Mouse (Mus musculus) heart, postnatal 10 days (tissue): Measurements from ENCODE around the gene Itpkb. TPM values are rescaled to one million over a fixed set of nuclear protein-coding genes. Genes with fewer than 3 reads are reported as not detected.

Experiments used
- DNase-seq, 2 experiments: peaks; one replicate each; pipeline ENCODE4 v3.0.0; 2021
- intact Hi-C: fragments of 180-260 bp; cut with DNase I; formaldehyde crosslinking; loops from one replicate; pipeline ENCODE4 v1.15.1; 2025
- total RNA-seq, 2 experiments: library from RNA; stranded (reverse); gene quantifications; 2 replicates each; pipeline ENCODE4 v1.2.3; 2021

Gene Itpkb
- total RNA-seq, 2 experiments from 2014 or later, result 81.4 to 93.6 TPM

DNA sequence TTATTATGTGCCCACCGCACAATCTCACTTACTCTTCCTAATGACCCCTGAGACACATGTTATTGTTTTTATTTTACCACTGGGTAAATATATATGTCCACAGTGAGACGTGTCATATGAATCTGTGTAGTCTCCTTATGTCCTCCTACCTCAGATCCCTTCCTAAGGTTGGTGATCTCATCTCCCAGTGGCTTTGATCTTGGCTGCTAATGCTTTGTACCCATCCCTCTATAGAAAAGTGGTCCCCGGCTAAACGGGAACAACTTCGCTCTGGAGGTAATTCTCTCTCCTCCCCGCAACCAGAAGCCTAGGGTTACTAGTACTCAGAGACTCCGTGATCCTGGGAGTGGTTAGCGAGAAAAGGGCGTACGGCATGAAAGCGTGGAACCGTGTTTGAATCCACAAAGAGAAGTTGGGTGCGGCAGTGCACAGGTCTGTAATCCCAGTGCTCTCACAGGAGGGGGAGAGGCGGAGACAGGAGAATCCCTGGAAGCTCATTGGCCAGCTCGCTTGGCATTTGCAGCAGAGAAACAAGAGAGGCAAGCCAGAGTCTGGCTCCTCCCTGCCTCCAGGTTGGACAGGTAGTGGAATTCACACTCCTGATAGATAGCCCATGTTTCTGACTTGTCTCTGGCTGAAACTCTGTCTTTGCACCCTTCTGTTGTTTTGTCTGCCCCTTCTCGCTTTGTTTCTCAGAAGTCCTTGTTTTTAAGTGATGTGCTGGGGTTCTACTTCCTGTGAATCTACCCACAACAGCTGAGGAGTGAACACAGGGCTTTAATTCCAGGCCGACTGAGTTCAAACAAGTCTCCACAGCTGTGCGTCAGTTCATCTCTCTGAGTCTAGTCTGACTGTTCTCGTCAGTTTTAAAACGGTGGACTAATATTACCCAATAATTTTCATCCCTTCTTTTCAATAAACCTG is 16.5 kb upstream of the Itpkb start:
- no peak for DNase-seq
- intact Hi-C loops, result loop anchor here (2.0 kb wide), 1 partner anchor 15 kb away; no protein-coding TSS in a partner anchor

DNA sequence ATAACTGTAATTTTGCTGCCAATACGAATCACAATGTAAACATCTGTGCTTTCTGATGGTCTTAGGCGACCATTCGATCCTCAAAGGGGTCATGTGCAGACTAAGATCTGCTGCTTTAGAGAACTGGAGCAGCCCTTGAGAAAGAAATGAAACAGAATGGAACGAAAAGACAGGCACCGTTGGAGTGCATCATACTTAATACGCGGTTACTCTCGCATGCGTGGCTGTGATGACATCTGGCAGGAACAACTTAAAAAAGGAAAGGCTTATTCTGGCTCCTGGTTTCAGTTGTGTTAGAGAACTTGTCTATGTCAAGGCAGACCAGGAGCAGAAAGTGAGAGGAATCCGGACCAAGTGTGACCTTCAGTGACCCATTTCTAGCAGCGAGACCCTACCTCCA is 15.6 kb upstream of the Itpkb start:
- intact Hi-C loops, result loop anchor here (2.0 kb wide), 1 partner anchor 14 kb away; no protein-coding TSS in a partner anchor
- no peak for DNase-seq

- no peak for DNase-seq
- intact Hi-C loops, result loop anchor here (2.0 kb wide), 1 partner anchor 14 kb away; no protein-coding TSS in a partner anchor
Observed at GRCm38 (mm10) chr1:180315127-180315526, 15.2 kb upstream of the Itpkb start.

- intact Hi-C loops, result no loop called here
Observed at GRCm38 (mm10) chr1:180317450-180317849, 12.8 kb upstream of the Itpkb start.

DNA sequence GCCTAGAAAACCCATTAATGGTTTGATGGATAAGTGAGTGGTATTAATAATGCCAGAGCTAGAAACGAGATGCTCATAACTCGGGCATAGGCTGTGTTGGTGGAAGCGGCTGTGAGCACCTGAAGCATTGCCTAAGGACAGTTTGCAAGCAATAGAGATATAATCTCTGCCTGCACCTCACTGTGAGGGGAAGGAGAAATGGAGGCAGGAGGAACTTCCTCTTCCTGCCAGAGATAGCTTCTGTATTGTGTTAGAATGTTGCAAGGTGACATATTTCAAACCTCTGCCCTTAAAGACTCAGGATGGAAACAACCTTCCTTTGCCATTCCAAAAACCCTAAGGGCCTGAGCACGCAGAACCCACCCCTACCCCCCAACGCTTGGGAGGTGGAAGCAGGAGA is 11.9 kb upstream of the Itpkb start:
- intact Hi-C loops, result no loop called here
- DNase-seq, result no peak

More at GRCm38 (mm10) chr1:180317450-180317849, 12.8 kb upstream of the Itpkb start:
- no peak for DNase-seq

- intact Hi-C loops, result no loop called here
- DNase-seq, result no peak
Observed at GRCm38 (mm10) chr1:180319895-180320294, 10.4 kb upstream of the Itpkb start.

DNA sequence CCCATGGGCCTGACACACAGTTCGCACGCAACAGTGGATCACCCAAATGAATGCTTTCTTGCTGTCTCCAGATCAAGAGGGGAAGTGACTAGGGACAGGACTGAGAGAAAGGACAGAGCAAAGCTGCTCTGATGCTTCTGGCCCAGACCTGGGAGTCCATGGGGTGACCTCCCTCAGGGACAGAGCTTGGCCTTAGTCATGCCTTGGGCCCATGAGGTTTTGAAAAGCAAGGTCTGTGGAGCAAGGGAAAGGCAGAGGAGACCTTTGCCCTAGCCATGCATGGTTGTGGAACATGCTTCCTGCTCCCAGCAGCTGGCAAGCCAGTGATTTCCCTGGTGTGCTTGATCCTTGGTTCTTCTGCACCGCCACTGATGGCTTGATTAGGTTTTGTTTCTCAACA is 7.4 kb upstream of the Itpkb start:
- DNase-seq, result no peak
- intact Hi-C loops, result no loop called here

- intact Hi-C loops, result no loop called here
Observed at GRCm38 (mm10) chr1:180323491-180323890, 6.8 kb upstream of the Itpkb start.

GRCm38 (mm10) chr1:180324271-180324670 is 6.0 kb upstream of the Itpkb start:
- intact Hi-C loops, result no loop called here
- DNase-seq, result no peak

More at GRCm38 (mm10) chr1:180323491-180323890, 6.8 kb upstream of the Itpkb start:
- no peak for DNase-seq

- peak; percentile 50 to 51 for DNase-seq
- intact Hi-C loops, result loop anchor here (2.0 kb wide), 1 partner anchor 14 kb away; no protein-coding TSS in a partner anchor
Observed at GRCm38 (mm10) chr1:180328794-180329665, 1.3 kb upstream of the Itpkb start.

- intact Hi-C loops, result loop anchor here (2.0 to 5.0 kb wide), 4 partner anchors 15 to 75 kb away; no protein-coding TSS in a partner anchor
- DNase-seq, result no peak
Observed at GRCm38 (mm10) chr1:180329706-180330105, 579 bp upstream of the Itpkb start.

DNA sequence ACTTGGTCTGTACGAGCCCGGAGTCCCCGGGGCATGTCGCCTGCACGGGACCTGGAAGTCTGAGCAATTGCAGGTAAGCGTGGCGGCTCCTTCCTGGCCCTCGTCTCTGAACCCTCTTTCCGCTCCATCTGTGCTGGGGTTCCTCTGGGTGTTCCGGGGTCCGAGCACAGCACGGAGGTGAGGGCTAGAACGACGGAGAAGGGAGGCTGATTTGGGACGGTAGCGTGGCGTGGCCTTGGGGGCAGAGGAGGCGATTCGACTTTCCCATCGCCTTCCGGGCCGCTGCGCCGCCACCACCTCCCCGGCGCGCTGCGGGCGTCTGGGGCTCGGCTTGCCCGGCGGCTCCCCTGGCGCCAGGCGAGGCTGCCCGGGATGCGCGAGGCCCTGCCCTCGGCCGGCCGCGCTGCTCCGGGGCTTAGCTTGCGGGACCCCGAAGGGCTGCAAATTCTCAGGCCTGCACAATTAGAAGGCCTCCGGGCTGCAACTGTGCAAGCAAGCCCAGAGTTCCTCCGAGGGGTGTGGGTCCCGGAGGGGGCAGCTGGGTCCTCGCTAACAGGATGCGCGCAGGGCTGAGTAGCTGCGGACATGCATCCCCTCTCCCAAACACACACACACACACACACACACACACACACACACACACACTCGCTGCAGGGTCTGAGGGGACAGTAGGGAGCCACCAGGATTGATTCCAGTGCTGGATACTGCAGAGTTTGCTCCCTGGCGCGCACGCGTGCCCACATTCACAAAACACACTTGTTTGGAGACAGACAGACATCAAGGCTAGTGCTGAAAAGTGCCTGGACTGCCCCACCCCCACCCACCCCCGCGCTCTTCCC is 641 bp downstream of the Itpkb start:
- intact Hi-C loops, result loop anchor here (2.0 to 5.0 kb wide), 3 partner anchors 54 to 74 kb away; no protein-coding TSS in a partner anchor
- peak; percentile 63 to 70 for DNase-seq

- DNase-seq, result peak; percentile 48 to 62
- intact Hi-C loops, result loop anchor here (2.0 to 5.0 kb wide), 5 partner anchors 33 to 73 kb away; no protein-coding TSS in a partner anchor
Observed at GRCm38 (mm10) chr1:180331546-180332075, 1.3 kb downstream of the Itpkb start.

DNA sequence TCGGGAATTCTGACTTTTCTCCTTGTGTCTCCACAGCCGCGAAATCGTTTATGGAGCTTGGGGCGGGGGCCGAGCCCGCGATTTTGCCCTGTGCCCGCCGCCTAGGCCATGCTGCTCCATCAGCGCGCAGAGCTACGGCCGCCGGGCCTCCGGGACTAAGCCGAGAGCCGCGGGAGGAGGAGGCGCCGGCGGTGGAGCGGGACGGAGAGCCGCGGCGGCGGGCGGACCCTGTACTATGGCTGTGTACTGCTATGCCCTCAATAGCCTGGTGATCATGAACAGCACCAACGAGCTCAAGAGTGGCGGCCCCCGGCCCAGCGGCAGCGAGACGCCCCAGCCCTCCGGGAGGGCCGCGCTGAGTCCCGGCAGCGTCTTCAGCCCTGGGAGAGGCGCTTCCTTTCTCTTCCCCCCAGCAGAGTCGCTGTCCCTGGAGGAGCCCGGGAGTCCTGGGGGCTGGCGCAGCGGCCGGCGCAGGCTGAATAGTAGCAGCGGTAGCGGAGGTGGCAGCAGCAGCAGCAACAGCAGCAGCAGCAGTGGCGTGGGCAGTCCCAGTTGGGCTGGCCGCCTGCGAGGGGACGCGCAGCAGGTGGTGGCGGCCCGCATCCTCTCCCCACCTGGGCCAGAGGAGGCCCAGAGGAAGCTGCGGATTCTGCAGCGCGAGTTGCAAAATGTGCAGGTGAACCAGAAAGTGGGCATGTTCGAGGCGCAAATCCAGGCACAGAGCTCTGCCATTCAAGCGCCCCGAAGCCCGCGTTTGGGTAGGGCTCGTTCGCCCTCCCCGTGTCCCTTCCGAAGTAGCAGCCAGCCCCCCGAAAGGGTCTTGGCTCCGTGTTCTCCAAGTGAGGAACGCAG is 2.0 kb downstream of the Itpkb start:
- peak; percentile 48 to 55 for DNase-seq

DNA sequence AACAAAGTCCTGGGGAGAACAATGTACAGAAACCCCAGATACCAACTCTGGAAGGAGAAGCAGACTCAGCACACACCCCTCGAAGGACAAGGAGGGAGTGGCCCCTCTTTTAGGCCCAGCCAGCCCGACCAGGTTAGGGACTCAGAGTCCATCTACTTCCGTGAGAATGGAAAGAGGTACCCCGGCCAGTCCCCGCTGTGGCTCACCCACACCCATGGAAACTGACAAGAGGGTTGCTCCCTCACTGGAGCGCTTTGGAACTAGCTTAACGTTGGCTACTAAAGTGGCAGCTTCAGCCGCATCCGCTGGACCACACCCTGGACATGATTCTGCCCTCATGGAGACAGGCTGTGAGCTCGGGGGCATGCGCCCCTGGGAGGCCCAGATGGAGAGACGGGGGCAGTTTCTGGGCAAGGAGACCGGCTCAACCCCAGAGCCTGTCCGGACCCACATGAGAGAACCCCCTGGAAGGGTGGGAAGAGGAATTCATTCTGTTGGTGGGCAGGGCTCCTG is 2.7 kb downstream of the Itpkb start:
- DNase-seq, result no peak
- intact Hi-C loops, result loop anchor here (2.0 to 5.0 kb wide), 3 partner anchors 32 to 64 kb away; no protein-coding TSS in a partner anchor

More for the DNA sequence above, 2.0 kb downstream of the Itpkb start:
- intact Hi-C loops, result loop anchor here (2.0 to 5.0 kb wide), 3 partner anchors 32 to 64 kb away; no protein-coding TSS in a partner anchor

- intact Hi-C loops, result loop anchor here (2.0 to 5.0 kb wide), 3 partner anchors 31 to 65 kb away; no protein-coding TSS in a partner anchor
- no peak for DNase-seq
Observed at GRCm38 (mm10) chr1:180333588-180333987, 3.3 kb downstream of the Itpkb start.

- DNase-seq, result no peak
- intact Hi-C loops, result loop anchor here (5.0 kb wide), 1 partner anchor 53 kb away; no protein-coding TSS in a partner anchor
Observed at GRCm38 (mm10) chr1:180334541-180334940, 4.3 kb downstream of the Itpkb start.
